Mouse (Mus musculus): ENCODE results near the gene Xxylt1. TPM values are rescaled to one million over a fixed set of nuclear protein-coding genes. Genes with fewer than 3 reads are reported as not detected.

The Xxylt1 gene
- polyA plus RNA-seq, 1 experiment from 2014 or later: 11.9 TPM

GRCm38 (mm10) chr16:31074324-31074908 lies 6.8 kb downstream of the Xxylt1 start:
- peaks cover 14% of the 10 kb centered on the region for H3K4me1 ChIP-seq
- H3K36me3 ChIP-seq (replicated peaks): no peaks in the 10 kb centered on the region
- H3K4me2 ChIP-seq: no peak overlapping the region
- no peak overlapping the region for H3K9ac ChIP-seq
- no peak overlapping the region for H3K4me3 ChIP-seq
- no peak for ATAC-seq (replicated peaks)
- WGBS: 88% methylated on average over 3 of the region's 3 CpGs
- no peak overlapping the region for H3K27ac ChIP-seq
- no peaks in the 10 kb centered on the region for H3K9me3 ChIP-seq
- no peaks in the 10 kb centered on the region; the same call in 1 of the 2 replicates for H3K27me3 ChIP-seq (replicated peaks)

GRCm38 (mm10) chr16:31071731-31072130 lies 9.5 kb downstream of the Xxylt1 start:
- ATAC-seq (replicated peaks): no peak
- H3K4me2 ChIP-seq: no peak overlapping the region
- H3K4me1 ChIP-seq: peaks cover 9% of the 10 kb centered on the region
- H3K9me3 ChIP-seq: no peaks in the 10 kb centered on the region
- H3K4me3 ChIP-seq: no peak overlapping the region
- 74% methylated on average over 6 of the region's 6 CpGs for WGBS
- H3K36me3 ChIP-seq (replicated peaks): no peaks in the 10 kb centered on the region
- no peak overlapping the region for H3K9ac ChIP-seq
- no peak overlapping the region for H3K27ac ChIP-seq
- H3K27me3 ChIP-seq (replicated peaks): no peaks in the 10 kb centered on the region; the same call in 1 of the 2 replicates

GRCm38 (mm10) chr16:31070358-31071133 lies 10.7 kb downstream of the Xxylt1 start:
- ATAC-seq (replicated peaks): peak; percentile 61

GRCm38 (mm10) chr16:31069211-31070166 lies 11.7 kb downstream of the Xxylt1 start:
- Histone ChIP-seq H3K36me3 (replicated peaks) (no peaks in the 10 kb centered on the region), H3K4me3 (no peak overlapping the region), H3K27me3 (replicated peaks) (no peaks in the 10 kb centered on the region; the same call in 1 of the 2 replicates), H3K9me3 (no peaks in the 10 kb centered on the region), H3K27ac (no peak overlapping the region), H3K4me1 (peaks cover 9% of the 10 kb centered on the region), H3K9ac (no peak overlapping the region), H3K4me2 (no peak overlapping the region)
- ATAC-seq (replicated peaks): 0 out of 2 replicates have a peak, but pooled peaks have one; percentile 22
- WGBS: 84% methylated on average over 14 of the region's 14 CpGs

More at GRCm38 (mm10) chr16:31070358-31071133, 10.7 kb downstream of the Xxylt1 start:
- H3K36me3 ChIP-seq (replicated peaks): no peaks in the 10 kb centered on the region
- H3K9ac ChIP-seq: no peak overlapping the region
- H3K4me3 ChIP-seq: no peak overlapping the region
- H3K4me2 ChIP-seq: peak overlapping the region; percentile 41
- H3K27me3 ChIP-seq (replicated peaks): no peaks in the 10 kb centered on the region; the same call in 1 of the 2 replicates
- H3K4me1 ChIP-seq: peaks cover 9% of the 10 kb centered on the region
- no peaks in the 10 kb centered on the region for H3K9me3 ChIP-seq
- 18% methylated on average over 20 of the region's 21 CpGs for WGBS
- no peak overlapping the region for H3K27ac ChIP-seq

GRCm38 (mm10) chr16:31068280-31068679 lies 13.0 kb downstream of the Xxylt1 start:
- Histone ChIP-seq H3K36me3 (replicated peaks) (no peaks in the 10 kb centered on the region), H3K4me1 (peaks cover 9% of the 10 kb centered on the region), H3K9me3 (no peaks in the 10 kb centered on the region), H3K9ac (no peak overlapping the region), H3K27me3 (replicated peaks) (no peaks in the 10 kb centered on the region; the same call in 1 of the 2 replicates), H3K27ac (no peak overlapping the region), H3K4me3 (no peak overlapping the region), H3K4me2 (no peak overlapping the region)
- WGBS: 85% methylated on average over 7 of the region's 7 CpGs
- ATAC-seq (replicated peaks): no peak

GRCm38 (mm10) chr16:31066344-31067098 lies 14.7 kb downstream of the Xxylt1 start:
- Histone ChIP-seq H3K4me1 (peaks cover 9% of the 10 kb centered on the region), H3K27me3 (replicated peaks) (no peaks in the 10 kb centered on the region; the same call in 1 of the 2 replicates), H3K4me3 (no peak overlapping the region), H3K36me3 (replicated peaks) (no peaks in the 10 kb centered on the region), H3K27ac (no peak overlapping the region), H3K9me3 (no peaks in the 10 kb centered on the region), H3K9ac (no peak overlapping the region), H3K4me2 (no peak overlapping the region)
- WGBS: 65% methylated on average over 15 of the region's 15 CpGs
- no peak for ATAC-seq (replicated peaks)

GRCm38 (mm10) chr16:31064782-31065181 lies 16.4 kb downstream of the Xxylt1 start:
- no peak for ATAC-seq (replicated peaks)
- Histone ChIP-seq H3K27ac (no peak overlapping the region), H3K9ac (no peak overlapping the region), H3K36me3 (replicated peaks) (no peaks in the 10 kb centered on the region), H3K4me3 (no peak overlapping the region), H3K9me3 (no peaks in the 10 kb centered on the region), H3K4me2 (no peak overlapping the region), H3K4me1 (no peaks in the 10 kb centered on the region), H3K27me3 (replicated peaks) (no peaks in the 10 kb centered on the region; the same call in 1 of the 2 replicates)
- WGBS: 92% methylated on average over 6 of the region's 6 CpGs

- Histone ChIP-seq H3K4me1 (no peaks in the 10 kb centered on the region), H3K9ac (no peak overlapping the region), H3K36me3 (replicated peaks) (no peaks in the 10 kb centered on the region), H3K4me2 (no peak overlapping the region), H3K27me3 (replicated peaks) (no peaks in the 10 kb centered on the region), H3K27ac (no peak overlapping the region), H3K4me3 (no peak overlapping the region), H3K9me3 (no peaks in the 10 kb centered on the region)
- no peak for ATAC-seq (replicated peaks)
- 85% methylated on average over 3 of the region's 3 CpGs for WGBS
Observed at GRCm38 (mm10) chr16:31062918-31063317, 18.3 kb downstream of the Xxylt1 start.

GRCm38 (mm10) chr16:31061246-31061880 lies 19.9 kb downstream of the Xxylt1 start:
- no peaks in the 10 kb centered on the region for H3K4me1 ChIP-seq
- H3K36me3 ChIP-seq (replicated peaks): no peaks in the 10 kb centered on the region
- H3K27me3 ChIP-seq (replicated peaks): no peaks in the 10 kb centered on the region
- H3K4me3 ChIP-seq: no peak overlapping the region
- no peak overlapping the region for H3K27ac ChIP-seq
- H3K9me3 ChIP-seq: no peaks in the 10 kb centered on the region
- no peak overlapping the region for H3K4me2 ChIP-seq
- H3K9ac ChIP-seq: no peak overlapping the region
- ATAC-seq (replicated peaks): no peak
- WGBS: 85% methylated on average over 11 of the region's 11 CpGs

- Histone ChIP-seq H3K27ac (no peak overlapping the region), H3K4me3 (no peak overlapping the region), H3K4me2 (no peak overlapping the region), H3K9me3 (no peaks in the 10 kb centered on the region), H3K36me3 (replicated peaks) (no peaks in the 10 kb centered on the region), H3K4me1 (no peaks in the 10 kb centered on the region), H3K27me3 (replicated peaks) (no peaks in the 10 kb centered on the region), H3K9ac (no peak overlapping the region)
- 96% methylated on average over 13 of the region's 13 CpGs for WGBS
- no peak for ATAC-seq (replicated peaks)
Observed at GRCm38 (mm10) chr16:31060714-31061113, 20.5 kb downstream of the Xxylt1 start.

- Histone ChIP-seq H3K4me3 (no peak overlapping the region), H3K27me3 (replicated peaks) (no peaks in the 10 kb centered on the region), H3K27ac (no peak overlapping the region), H3K36me3 (replicated peaks) (no peaks in the 10 kb centered on the region), H3K9ac (no peak overlapping the region), H3K9me3 (no peaks in the 10 kb centered on the region), H3K4me1 (no peaks in the 10 kb centered on the region), H3K4me2 (no peak overlapping the region)
- no peak for ATAC-seq (replicated peaks)
- WGBS: 95% methylated on average over 3 of the region's 3 CpGs
Observed at GRCm38 (mm10) chr16:31060226-31060625, 21.0 kb downstream of the Xxylt1 start.

Data from midbrain, embryonic 15.5 days (tissue).